In the genomic region with DNA sequence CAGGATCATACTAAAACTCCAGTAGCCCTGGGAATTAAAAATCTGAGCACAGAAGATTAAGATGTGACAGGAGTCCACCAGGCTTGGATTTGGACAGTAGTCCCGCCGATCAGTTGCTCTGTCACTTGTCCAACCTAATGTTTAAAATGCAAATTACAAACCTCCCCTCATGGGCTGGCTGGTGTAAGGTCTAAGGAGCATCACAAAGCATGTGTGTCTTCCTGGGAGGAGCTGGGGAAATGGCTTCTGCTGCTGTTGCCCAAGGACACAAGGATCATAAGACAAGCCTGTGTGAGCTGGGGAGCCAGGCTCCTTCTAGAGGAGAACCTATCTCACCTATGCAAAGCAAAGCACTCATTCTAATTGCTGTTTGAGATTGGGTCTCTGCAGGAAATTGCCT, we compare ENCODE assay signal across 19 mouse cellular contexts.
"Had no signal": no experiment of that assay in that cellular context is flagged by ENCODE, and none has a peak within 500 bp of the region (broad histone marks: within the 10 kb centered on the region; RNA-seq: fewer than 3 reads in every experiment).

No protein-coding gene starts in this region.

- H3K27ac ChIP-seq: midbrain, embryonic 10.5 days; midbrain, embryonic 12.5 days; neural tube, embryonic 13.5 days; neural tube, embryonic 15.5 days had no signal

- H3K27me3 ChIP-seq: midbrain, embryonic 12.5 days; neural tube, embryonic 13.5 days; neural tube, embryonic 15.5 days had no signal

- ATAC-seq: midbrain, embryonic 16.5 days had no signal

- H3K36me3 ChIP-seq: midbrain, embryonic 10.5 days; midbrain, embryonic 12.5 days; neural tube, embryonic 13.5 days; neural tube, embryonic 15.5 days had no signal

- H3K4me3 ChIP-seq: midbrain, embryonic 10.5 days; midbrain, embryonic 12.5 days; myocyte; neural tube, embryonic 13.5 days; neural tube, embryonic 15.5 days had no signal

- DNase-seq: lung, adult 18-20 months; lung, embryonic 14.5 days; lung, postnatal 10 days; lung, postnatal 4 days; midbrain, embryonic 14.5 days; retina, postnatal 1 day; right cerebral cortex, adult 18-20 months; right cerebral cortex, postnatal 25 days; right cerebral cortex, postnatal 4 days; spleen, adult 18-20 months; thymus, adult 18-20 months; thymus, postnatal 14 days; thymus, postnatal 36 days had no signal

- H3K4me1 ChIP-seq: midbrain, embryonic 10.5 days; midbrain, embryonic 12.5 days; neural tube, embryonic 15.5 days had no signal
